Mouse (Mus musculus): ENCODE measurements around the gene Olfm3.

The Olfm3 gene

GRCm38 (mm10) chr3:114903924-114904438 lies at the start of gene Olfm3:
Gene Olfm3 (plus strand): TSS chr3:114904078.
- TF ChIP-seq GATA4 (IDR thresholded peaks at IDR 0.05; ENCODE audit: insufficient replicate concordance, low read length) = no peak

- TF ChIP-seq GATA4 (IDR thresholded peaks at IDR 0.05; ENCODE audit: insufficient replicate concordance, low read length) = no peak
These were observed 14.1 kb upstream of the Olfm3 start for GRCm38 (mm10) chr3:114889764-114890163.

GRCm38 (mm10) chr3:114904633-114905423 lies 950 bp downstream of the Olfm3 start:
- TF ChIP-seq GATA4 (IDR thresholded peaks at IDR 0.05; ENCODE audit: insufficient replicate concordance, low read length) = no peak

- no peak for TF ChIP-seq GATA4 (IDR thresholded peaks at IDR 0.05; ENCODE audit: insufficient replicate concordance, low read length)
These were observed 3.7 kb downstream of the Olfm3 start for GRCm38 (mm10) chr3:114907537-114907936.

- no peak for TF ChIP-seq GATA4 (IDR thresholded peaks at IDR 0.05; ENCODE audit: insufficient replicate concordance, low read length)
These were observed 5.0 kb downstream of the Olfm3 start for GRCm38 (mm10) chr3:114908846-114909245.

GRCm38 (mm10) chr3:114920102-114920501 lies 16.2 kb downstream of the Olfm3 start:
- TF ChIP-seq GATA4 (IDR thresholded peaks at IDR 0.05; ENCODE audit: insufficient replicate concordance, low read length) = no peak

GRCm38 (mm10) chr3:114929605-114930004 lies 25.7 kb downstream of the Olfm3 start:
- no peak for TF ChIP-seq GATA4 (IDR thresholded peaks at IDR 0.05; ENCODE audit: insufficient replicate concordance, low read length)

- no peak for TF ChIP-seq GATA4 (IDR thresholded peaks at IDR 0.05; ENCODE audit: insufficient replicate concordance, low read length)
These were observed 26.5 kb downstream of the Olfm3 start for GRCm38 (mm10) chr3:114930336-114930735.

GRCm38 (mm10) chr3:114930796-114931195 lies 26.9 kb downstream of the Olfm3 start:
- TF ChIP-seq GATA4 (IDR thresholded peaks at IDR 0.05; ENCODE audit: insufficient replicate concordance, low read length) = no peak

- TF ChIP-seq GATA4 (IDR thresholded peaks at IDR 0.05; ENCODE audit: insufficient replicate concordance, low read length) = no peak
These were observed 29.0 kb downstream of the Olfm3 start for GRCm38 (mm10) chr3:114932881-114933280.

GRCm38 (mm10) chr3:114954904-114955303 lies 51.0 kb downstream of the Olfm3 start:
- TF ChIP-seq GATA4 (IDR thresholded peaks at IDR 0.05; ENCODE audit: insufficient replicate concordance, low read length) = no peak

GRCm38 (mm10) chr3:114959311-114959967 lies 55.6 kb downstream of the Olfm3 start:
- no peak for TF ChIP-seq GATA4 (IDR thresholded peaks at IDR 0.05; ENCODE audit: insufficient replicate concordance, low read length)

- no peak for TF ChIP-seq GATA4 (IDR thresholded peaks at IDR 0.05; ENCODE audit: insufficient replicate concordance, low read length)
These were observed 58.6 kb downstream of the Olfm3 start for GRCm38 (mm10) chr3:114962316-114963083.

- TF ChIP-seq GATA4 (IDR thresholded peaks at IDR 0.05; ENCODE audit: insufficient replicate concordance, low read length) = no peak
These were observed 67.3 kb downstream of the Olfm3 start for GRCm38 (mm10) chr3:114971183-114971582.

- no peak for TF ChIP-seq GATA4 (IDR thresholded peaks at IDR 0.05; ENCODE audit: insufficient replicate concordance, low read length)
These were observed 68.6 kb downstream of the Olfm3 start for GRCm38 (mm10) chr3:114972522-114972921.
